Mouse (Mus musculus) cerebral cortex, adult 2 months (tissue): Measurements from ENCODE around the gene Nedd9.

Experiments
- WGBS: fragments of 180-500 bp; shearing (Covaris S2); methylation state at CpG from one replicate; pipeline ENCODE4 v1.1.7; 2018; 5-methylcytosine and 5-hydroxymethylcytosine counted together

Nedd9 gene

GRCm38 (mm10) chr13:41486606-41487408 lies at the start of gene Nedd9:
Gene Nedd9 (minus strand): TSS chr13:41487362.
- WGBS: 66% methylated on average over 15 of the region's 15 CpGs

GRCm38 (mm10) chr13:41532625-41533024 lies 45.5 kb upstream of the Nedd9 start:
- 42% methylated on average over 5 of the region's 5 CpGs for WGBS

- 97% methylated on average over 11 of the region's 11 CpGs for WGBS
These were observed 37.0 kb upstream of the Nedd9 start for GRCm38 (mm10) chr13:41524208-41524607.

GRCm38 (mm10) chr13:41521296-41521695 lies 34.1 kb upstream of the Nedd9 start:
- WGBS: 79% methylated on average over 4 of the region's 4 CpGs

- 92% methylated on average over 5 of the region's 5 CpGs for WGBS
These were observed 33.5 kb upstream of the Nedd9 start for GRCm38 (mm10) chr13:41520549-41521161.

GRCm38 (mm10) chr13:41519792-41520191 lies 32.6 kb upstream of the Nedd9 start:
- WGBS: 98% methylated on average over 4 of the region's 4 CpGs

- WGBS: 89% methylated on average over 4 of the region's 4 CpGs
These were observed 30.0 kb upstream of the Nedd9 start for GRCm38 (mm10) chr13:41517193-41517592.

GRCm38 (mm10) chr13:41515749-41516148 lies 28.6 kb upstream of the Nedd9 start:
- 84% methylated on average over 4 of the region's 4 CpGs for WGBS

- WGBS: 90% methylated on average over 8 of the region's 8 CpGs
These were observed 27.8 kb upstream of the Nedd9 start for GRCm38 (mm10) chr13:41514918-41515317.

- WGBS: 90% methylated on average over 3 of the region's 3 CpGs
These were observed 26.3 kb upstream of the Nedd9 start for GRCm38 (mm10) chr13:41513456-41513855.

- WGBS: 84% methylated on average over 4 of the region's 4 CpGs
These were observed 25.1 kb upstream of the Nedd9 start for GRCm38 (mm10) chr13:41512243-41512642.

GRCm38 (mm10) chr13:41510631-41511419 lies 23.7 kb upstream of the Nedd9 start:
- 46% methylated on average over 7 of the region's 7 CpGs for WGBS

- WGBS: 80% methylated on average over 2 of the region's 2 CpGs
These were observed 18.4 kb upstream of the Nedd9 start for GRCm38 (mm10) chr13:41505594-41505993.

GRCm38 (mm10) chr13:41504997-41505396 lies 17.8 kb upstream of the Nedd9 start:
- 81% methylated on average over 2 of the region's 2 CpGs for whole genome bisulfite sequencing

- WGBS: 92% methylated on average over 2 of the region's 2 CpGs
These were observed 17.3 kb upstream of the Nedd9 start for GRCm38 (mm10) chr13:41504448-41504847.

GRCm38 (mm10) chr13:41502917-41503301 lies 15.7 kb upstream of the Nedd9 start:
- WGBS: 64% methylated on average over 2 of the region's 2 CpGs

- 55% methylated on average over 12 of the region's 12 CpGs for WGBS
These were observed 15.2 kb upstream of the Nedd9 start for GRCm38 (mm10) chr13:41502136-41502916.

- WGBS: 92% methylated on average over 3 of the region's 3 CpGs
These were observed 13.6 kb upstream of the Nedd9 start for GRCm38 (mm10) chr13:41500793-41501192.

- 81% methylated on average over 2 of the region's 2 CpGs for WGBS
These were observed 11.5 kb upstream of the Nedd9 start for GRCm38 (mm10) chr13:41498611-41499121.

- 89% methylated on average over 2 of the region's 2 CpGs for WGBS
These were observed 7.5 kb upstream of the Nedd9 start for GRCm38 (mm10) chr13:41494681-41495080.

- 85% methylated on average over 8 of the region's 8 CpGs for WGBS
These were observed 5.0 kb upstream of the Nedd9 start for GRCm38 (mm10) chr13:41491981-41492702.
